Mouse (Mus musculus) olfactory bulb, adult 2 months (tissue): ENCODE results near the gene Rgl1.

ENCODE experiments used
- CTCF ChIP-seq: fragments of 200-500 bp; IDR thresholded peaks from 2 replicates; pipeline ENCODE4 v1.5.1; 2012; ENCODE audit warnings: low read depth, mild to moderate bottlenecking, low read length, moderate library complexity; ENCODE audit not compliant: insufficient read depth
- POLR2A ChIP-seq: fragments of 200-500 bp; IDR thresholded peaks from 2 replicates; pipeline ENCODE4 v1.6.1; 2012; ENCODE audit warnings: mild to moderate bottlenecking, low read depth, low read length, moderate library complexity; ENCODE audit not compliant: insufficient read depth

DNA sequence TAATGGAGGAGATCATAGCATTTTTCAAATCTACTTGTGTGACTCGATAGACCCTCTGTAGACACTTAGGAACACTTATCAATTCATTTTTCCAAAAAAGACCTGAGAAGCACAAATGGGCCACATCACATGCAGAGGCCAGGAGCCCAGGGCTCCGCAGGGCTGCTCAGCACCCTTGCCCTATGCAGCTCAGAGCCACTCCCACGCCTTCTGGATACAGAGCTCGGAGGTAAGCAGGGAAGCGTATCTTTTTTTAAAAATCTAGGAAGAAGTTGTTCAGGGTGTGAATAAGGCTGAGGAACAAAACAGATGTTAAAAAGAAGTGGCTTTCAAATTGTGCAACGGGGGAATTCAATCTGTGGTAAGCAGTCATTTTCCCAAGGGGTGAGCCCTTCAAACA, 162.0 kb downstream of the Rgl1 start:
- no peak for TF ChIP-seq POLR2A
- no peak for TF ChIP-seq CTCF
